Mouse (Mus musculus) liver, embryonic 11.5 days (tissue): ENCODE results near the gene A230050P20Rik. TPM values are rescaled to one million over a fixed set of nuclear protein-coding genes. Genes with fewer than 3 reads are reported as not detected.
A peak's percentile ranks its signal among the peaks of the same experiment; 100 is the strongest.
"Not testable (repeated sequence)": the region's sequence is repeated elsewhere in the genome, so short reads cannot be mapped to it uniquely, and the experiment has no call there.

Source experiments
- ATAC-seq: fragments of 200-750 bp; cut with Nextera tagmentation; replicated peaks from 2 replicates; pipeline ENCODE4 v1.8.0; 2017; ENCODE audit warnings: moderate number of reproducible peaks, mild to moderate bottlenecking, moderate TSS enrichment, moderate library complexity; ENCODE audit not compliant: low FRiP score
- DNase-seq: peaks from one replicate; pipeline ENCODE4 v3.0.0-alpha.2; 2017; ENCODE audit warnings: low spot score
- H3K27ac ChIP-seq: fragments of 300-500 bp; sonication (generic); 2 replicates; pipeline ENCODE4 v1.5.1; 2014; ENCODE audit warnings: mild to moderate bottlenecking, low read depth, low read length, control low read depth
- H3K27me3 ChIP-seq: fragments of 300-500 bp; sonication (generic); replicated peaks from 2 replicates; pipeline ENCODE4 v1.6.1; 2014; ENCODE audit warnings: low read length, mixed read lengths; ENCODE audit not compliant: control insufficient read depth, insufficient read depth
- H3K36me3 ChIP-seq: fragments of 300-500 bp; sonication (generic); 2 replicates; pipeline ENCODE4 v1.6.1; 2014; ENCODE audit warnings: mild to moderate bottlenecking, low read length, moderate library complexity, mixed read lengths; ENCODE audit not compliant: control insufficient read depth, insufficient read depth
- H3K4me1 ChIP-seq: fragments of 300-500 bp; sonication (generic); replicated peaks from 2 replicates; pipeline ENCODE4 v1.6.1; 2014; ENCODE audit warnings: low read length, mixed read lengths; ENCODE audit not compliant: control insufficient read depth, insufficient read depth
- H3K4me2 ChIP-seq: fragments of 300-500 bp; sonication (generic); 2 replicates; pipeline ENCODE4 v1.6.1; 2014; ENCODE audit warnings: mild to moderate bottlenecking, control low read depth, moderate library complexity
- H3K4me3 ChIP-seq: fragments of 300-500 bp; sonication (generic); 2 replicates; pipeline ENCODE4 v1.5.1; 2014; ENCODE audit warnings: low read depth, low read length, control low read depth
- H3K9ac ChIP-seq: fragments of 300-500 bp; sonication (generic); 2 replicates; pipeline ENCODE4 v1.6.1; 2014; ENCODE audit warnings: low read depth, low read length, control low read depth
- H3K9me3 ChIP-seq: fragments of 300-500 bp; sonication (generic); 2 replicates; pipeline ENCODE4 v1.6.1; 2016; ENCODE audit warnings: low read length, inconsistent platforms, mixed read lengths; ENCODE audit not compliant: control insufficient read depth
- WGBS: fragments of 180-500 bp; shearing (Covaris S2); extraction: QIAGEN DNeasy Blood & Tissue Kit; methylation state at CpG from one replicate; pipeline ENCODE4 v1.1.7; 2014; 5-methylcytosine and 5-hydroxymethylcytosine counted together
- polyA plus RNA-seq: library from polyadenylated mRNA; unstranded; fragments of >200 nt; fragmentation: Nextera tagmentation; extraction: Ambion mirVana; gene quantifications from 2 replicates; pipeline ENCODE4 v1.2.1, GENCODE M21; 2014

The A230050P20Rik gene
- 7.1 and 8.8 TPM in 2 replicates for polyA plus RNA-seq

DNA sequence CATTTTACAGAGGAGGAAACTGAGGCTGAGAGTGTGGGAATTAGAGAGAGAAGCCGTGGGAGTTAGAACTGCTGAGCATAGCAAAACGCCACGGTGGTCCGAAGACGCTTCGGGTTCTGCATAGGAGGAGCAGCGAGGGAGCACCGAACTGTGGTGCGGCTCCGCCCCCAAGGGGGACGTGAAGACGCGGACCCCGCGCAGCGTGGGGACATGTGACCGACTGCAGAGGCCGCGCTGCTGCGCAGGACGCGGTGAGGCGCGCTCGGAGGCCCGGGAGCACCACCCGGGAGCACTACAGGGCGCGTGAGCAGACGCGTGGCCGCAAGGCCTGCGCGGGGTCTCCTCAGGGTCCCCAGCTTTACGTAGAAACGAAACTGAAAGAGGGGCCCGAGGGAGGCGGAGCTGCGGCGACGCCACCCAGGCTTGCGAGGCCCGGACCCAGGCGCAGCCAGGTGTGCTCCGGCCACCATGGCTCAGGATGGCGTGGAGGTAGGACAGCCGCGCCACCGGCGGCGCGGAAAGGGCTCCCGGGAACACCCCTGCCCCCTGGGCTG is at the start of gene A230050P20Rik:
A230050P20Rik (plus strand) TSS at position 195 of the 554 bp plus-strand sequence.
- no peaks in the 10 kb centered on the region for H3K4me1 ChIP-seq
- H3K4me2 ChIP-seq, result peak within 1 kb of the TSS; percentile 64
- H3K27me3 ChIP-seq, result peaks cover 21% of the 10 kb centered on the region
- ATAC-seq, result peak; percentile 59
- WGBS, result 7% methylated on average over 53 of the region's 53 CpGs
- peak within 1 kb of the TSS; percentile 36 for H3K9ac ChIP-seq
- H3K4me3 ChIP-seq, result peak within 1 kb of the TSS; percentile 59
- H3K36me3 ChIP-seq, result no peaks in the 10 kb centered on the region
- no peaks in the 10 kb centered on the region for H3K9me3 ChIP-seq
- peak; percentile 42 for DNase-seq
- no peak within 1 kb of the TSS for H3K27ac ChIP-seq

DNA sequence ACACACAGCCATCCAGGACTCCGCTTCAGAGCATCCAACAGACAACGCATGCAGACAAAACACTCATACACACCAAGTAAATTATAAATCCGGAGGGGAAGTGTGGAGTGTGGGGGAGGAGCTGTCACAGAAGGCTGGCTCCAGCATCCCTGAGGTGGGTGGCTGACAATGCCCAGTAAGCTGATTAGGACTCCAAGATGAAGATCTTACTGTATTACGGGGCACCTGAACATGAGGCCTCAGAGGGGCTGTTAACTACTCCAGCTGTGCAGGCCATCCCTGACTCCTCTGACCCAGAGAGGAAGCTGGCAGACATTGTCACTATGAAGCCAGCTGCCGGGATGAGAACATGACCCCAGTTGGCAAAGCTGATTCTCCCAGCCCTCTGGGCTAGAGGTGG is 48.4 kb upstream of the A230050P20Rik start:
- Histone ChIP-seq H3K9me3 (no peaks in the 10 kb centered on the region), H3K27ac (no peak overlapping the region), H3K4me2 (no peak overlapping the region), H3K4me1 (peaks cover under 1% of the 10 kb centered on the region; the same call in 1 of the 2 replicates), H3K9ac (no peak overlapping the region), H3K4me3 (no peak overlapping the region), H3K27me3 (peaks cover 5% of the 10 kb centered on the region), H3K36me3 (no peaks in the 10 kb centered on the region)
- WGBS, result 78% methylated on average over 5 of the region's 5 CpGs
- no peak for ATAC-seq
- no peak for DNase-seq

- Histone ChIP-seq H3K9me3 (no peaks in the 10 kb centered on the region), H3K27me3 (no peaks in the 10 kb centered on the region), H3K4me1 (no peaks in the 10 kb centered on the region), H3K4me3 (no peak overlapping the region), H3K9ac (no peak overlapping the region), H3K36me3 (no peaks in the 10 kb centered on the region), H3K4me2 (no peak overlapping the region), H3K27ac (no peak overlapping the region)
- ATAC-seq, result no peak
- no peak for DNase-seq
- 75% methylated on average over 3 of the region's 3 CpGs for WGBS
Measured at GRCm38 (mm10) chr9:20822821-20823220, 45.6 kb upstream of the A230050P20Rik start.

- Histone ChIP-seq H3K27me3 (peaks cover 2% of the 10 kb centered on the region; the same call in 1 of the 2 replicates), H3K4me3 (no peak overlapping the region), H3K4me2 (no peak overlapping the region), H3K27ac (no peak overlapping the region), H3K9me3 (no peaks in the 10 kb centered on the region), H3K36me3 (no peaks in the 10 kb centered on the region), H3K9ac (no peak overlapping the region), H3K4me1 (no peaks in the 10 kb centered on the region)
- ATAC-seq (no peak), DNase-seq (no peak)
- 66% methylated on average over 5 of the region's 5 CpGs for WGBS
Measured at GRCm38 (mm10) chr9:20825781-20826180, 42.7 kb upstream of the A230050P20Rik start.

GRCm38 (mm10) chr9:20828127-20828526 is 40.3 kb upstream of the A230050P20Rik start:
- ATAC-seq (no peak), DNase-seq (no peak)
- no peaks in the 10 kb centered on the region for H3K4me1 ChIP-seq
- WGBS, result 87% methylated on average over 1 of the region's 1 CpGs
- no peaks in the 10 kb centered on the region for H3K36me3 ChIP-seq
- no peak overlapping the region for H3K4me3 ChIP-seq
- no peak overlapping the region for H3K9ac ChIP-seq
- no peak overlapping the region for H3K27ac ChIP-seq
- no peak overlapping the region for H3K4me2 ChIP-seq
- peaks cover 2% of the 10 kb centered on the region; the same call in 1 of the 2 replicates for H3K27me3 ChIP-seq
- H3K9me3 ChIP-seq, result no peaks in the 10 kb centered on the region

GRCm38 (mm10) chr9:20830901-20831643 is 37.4 kb upstream of the A230050P20Rik start:
- Histone ChIP-seq H3K9ac (no peak overlapping the region), H3K4me3 (no peak overlapping the region), H3K9me3 (no peaks in the 10 kb centered on the region), H3K36me3 (no peaks in the 10 kb centered on the region), H3K4me1 (no peaks in the 10 kb centered on the region), H3K27ac (no peak overlapping the region), H3K4me2 (no peak overlapping the region), H3K27me3 (peaks cover 2% of the 10 kb centered on the region; the same call in 1 of the 2 replicates)
- DNase-seq (peak; percentile 84), ATAC-seq (peak; percentile 58)
- WGBS, result 14% methylated on average over 19 of the region's 19 CpGs

DNA sequence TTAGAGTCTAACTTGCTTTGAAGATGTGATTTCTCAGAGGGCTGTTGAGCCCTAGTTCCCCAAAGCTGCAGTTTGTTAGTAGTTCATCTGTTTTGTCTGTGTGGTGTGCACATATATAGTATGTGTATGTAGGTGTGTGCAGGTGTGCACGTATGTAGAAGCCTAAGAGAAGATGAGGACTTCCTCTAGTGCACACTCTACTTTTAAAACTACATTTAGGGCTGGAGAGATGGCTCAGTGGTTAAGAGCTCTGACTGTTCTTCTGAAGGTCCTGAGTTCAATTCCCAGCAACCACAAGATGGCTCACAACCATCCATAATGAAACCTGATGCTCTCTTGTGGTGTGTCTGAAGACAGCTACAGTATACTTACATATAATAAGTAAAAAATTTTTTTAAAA is 33.6 kb upstream of the A230050P20Rik start:
- Histone ChIP-seq H3K27me3 (peaks cover 2% of the 10 kb centered on the region; the same call in 1 of the 2 replicates), H3K4me1 (no peaks in the 10 kb centered on the region), H3K36me3 (no peaks in the 10 kb centered on the region), H3K4me2 (no peak overlapping the region), H3K9ac (no peak overlapping the region), H3K4me3 (no peak overlapping the region), H3K27ac (no peak overlapping the region), H3K9me3 (no peaks in the 10 kb centered on the region)
- no peak for ATAC-seq
- DNase-seq, result no peak
- WGBS, result 67% methylated on average over 1 of the region's 1 CpGs

DNA sequence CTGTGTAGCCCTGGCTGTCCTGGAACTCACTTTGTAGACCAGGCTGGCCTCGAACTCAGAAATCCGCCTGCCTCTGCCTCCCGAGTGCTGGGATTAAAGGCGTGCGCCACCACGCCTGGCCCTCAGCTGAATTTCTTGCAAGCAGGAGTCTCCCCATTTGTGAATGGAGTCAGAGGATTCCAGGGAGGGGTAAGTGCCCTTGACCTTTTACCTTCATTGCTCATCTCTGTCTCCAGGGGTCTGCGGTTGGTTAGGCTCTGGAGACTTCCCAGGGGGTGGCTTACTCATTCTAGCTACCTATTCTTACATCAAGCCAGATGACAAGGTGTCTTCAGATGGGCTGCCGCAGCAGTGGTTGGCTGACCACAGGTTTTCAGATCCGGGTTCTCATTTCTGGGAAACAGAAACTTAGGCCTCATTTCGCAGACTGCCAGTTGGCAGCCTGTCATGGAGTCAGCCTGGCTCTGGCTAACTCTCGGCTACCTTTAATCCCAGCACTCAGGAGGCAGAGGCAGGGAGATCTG is 32.9 kb upstream of the A230050P20Rik start:
- not testable (repeated sequence) for H3K4me3 ChIP-seq, H3K36me3 ChIP-seq, H3K4me1 ChIP-seq, H3K27ac ChIP-seq, H3K4me2 ChIP-seq, H3K9ac ChIP-seq, DNase-seq, H3K9me3 ChIP-seq, H3K27me3 ChIP-seq, ATAC-seq
- WGBS, result 71% methylated on average over 11 of the region's 11 CpGs
